21 mouse cellular contexts compared by ENCODE assay signal in the genomic region with DNA sequence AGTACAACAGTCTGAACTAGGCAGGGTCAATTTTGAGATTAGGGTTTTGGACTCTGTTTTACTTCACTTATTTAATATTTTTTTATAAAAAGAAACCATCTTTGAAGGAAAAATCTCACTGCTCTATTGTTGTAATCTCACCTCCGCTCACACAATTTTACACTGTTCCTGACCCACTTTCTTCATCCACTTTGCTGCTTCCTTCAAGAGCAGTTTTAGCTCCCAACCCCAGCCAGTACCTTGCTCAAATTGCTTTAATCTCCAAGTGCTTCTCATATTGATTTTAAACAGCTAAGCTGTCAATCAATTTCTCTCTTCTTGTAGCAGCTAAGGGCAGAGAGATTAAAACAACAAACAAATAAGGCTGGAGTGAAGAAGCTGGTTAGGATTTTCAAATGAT.
"Had no signal": no experiment of that assay in that cellular context is flagged by ENCODE, and none has a peak within 500 bp of the region (broad histone marks: within the 10 kb centered on the region; RNA-seq: fewer than 3 reads in every experiment).

No protein-coding gene starts in this region.

- ATAC-seq: forebrain, embryonic 13.5 days; forebrain, embryonic 14.5 days; forebrain, embryonic 15.5 days; forebrain, embryonic 16.5 days; forebrain, postnatal 0 days had no signal

- DNase-seq: cerebellum, adult 8-10 months; cerebellum, adult 9-10 months; cerebellum, adult 9-11 months; cerebellum, postnatal 10 days; cerebellum, postnatal 14 days; cerebellum, postnatal 25 days; cerebellum, postnatal 36 days; embryo, embryonic 11 days; forebrain, postnatal 0 days; gastrocnemius, adult 2 months; gastrocnemius, postnatal 10 days; gastrocnemius, postnatal 14 days; gastrocnemius, postnatal 25 days; gastrocnemius, postnatal 36 days; heart, adult 11 months; heart, adult 18-20 months; heart, adult 2 months had no signal
